9 mouse cellular contexts compared by ENCODE assay signal in the genomic region with DNA sequence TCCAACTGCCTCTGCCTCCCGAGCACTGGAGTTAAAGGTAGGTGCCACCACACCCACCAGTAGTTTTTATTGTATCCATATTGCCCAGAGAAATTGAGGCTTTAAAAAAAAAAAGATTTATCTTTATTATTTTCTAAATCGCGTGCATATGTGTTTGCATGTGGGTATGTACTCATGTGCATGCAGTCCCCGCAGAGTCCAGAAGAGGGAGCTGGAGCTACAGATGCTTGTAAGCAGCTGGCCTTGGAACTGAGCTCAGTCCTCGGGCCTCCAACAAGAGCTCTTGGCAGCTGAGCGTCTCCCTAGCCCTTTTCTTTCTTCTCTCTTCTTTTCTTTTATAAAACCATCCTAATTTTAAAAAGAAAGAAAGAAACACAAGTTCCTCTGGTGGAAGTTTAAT. TPM values are rescaled to one million over a fixed set of nuclear protein-coding genes. Genes with fewer than 3 reads are reported as not detected.
A peak's percentile ranks its signal among the peaks of the same experiment; 100 is the strongest.
DNase-seq lines count a peak whose midpoint lies in the region; ATAC-seq and TF ChIP-seq lines count a peak whose summit lies in the region.
"Had no signal": no experiment of that assay in that cellular context is flagged by ENCODE, and none has a peak within 500 bp of the region (broad histone marks: within the 10 kb centered on the region; RNA-seq: fewer than 3 reads in every experiment).

No protein-coding gene starts in this region.

- peak; percentile 46 for DNase-seq in forebrain, postnatal 0 days
- no peak for DNase-seq in forebrain, embryonic 14.5 days (ENCODE audit: low spot score)
- peak; percentile 49 for DNase-seq in liver, adult 2 months (ENCODE audit: extremely low read depth, low read depth, low spot score)
- DNase-seq in ZHBTc4 (ENCODE audit: low read depth, low spot score): peak; percentile 91
- DNase-seq in thymus, adult 18-20 months: no peak
- DNase-seq in ovary, postnatal 14 days (ENCODE audit: low spot score): no peak

- no peaks in the 10 kb centered on the region for H3K27me3 ChIP-seq in forebrain, postnatal 0 days (ENCODE audit: insufficient read depth, low read length)
- no peaks in the 10 kb centered on the region for H3K27me3 ChIP-seq in forebrain, embryonic 14.5 days (replicated peaks; ENCODE audit: control insufficient read depth, insufficient read depth, low read length)
- no peaks in the 10 kb centered on the region for H3K27me3 ChIP-seq in liver, adult 2 months (ENCODE audit: control insufficient read depth, insufficient read depth, low read length)
- H3K27me3 ChIP-seq in liver, embryonic 12.5 days (replicated peaks): peaks cover 12% of the 10 kb centered on the region; the same call in 1 of the 2 replicates

- peak; percentile 55 for TF ChIP-seq CTCF in forebrain, postnatal 0 days (IDR thresholded peaks at IDR 0.05; ENCODE audit: low read depth)
- TF ChIP-seq CTCF in liver, adult 2 months (IDR thresholded peaks at IDR 0.05; ENCODE audit: low read depth, low read length): peak; percentile 48; the same call in 1 of the 2 replicates

- ATAC-seq in forebrain, postnatal 0 days: no peak
- ATAC-seq in forebrain, embryonic 14.5 days: no peak
- no peak for ATAC-seq in liver, embryonic 12.5 days
- 0 out of 2 replicates have a peak, but pooled peaks have one; percentile 44 for ATAC-seq in megakaryocyte progenitor cell, adult 5-6 weeks (replicated peaks; ENCODE audit: poor library complexity)

- H3K4me2 ChIP-seq in forebrain, postnatal 0 days (ENCODE audit: low read depth): no peak overlapping the region
- no peak overlapping the region for H3K4me2 ChIP-seq in forebrain, embryonic 14.5 days (ENCODE audit: low read length)
- H3K4me2 ChIP-seq in liver, embryonic 12.5 days: no peak overlapping the region

- H3K4me3 ChIP-seq in forebrain, postnatal 0 days (ENCODE audit: low read depth, low read length): no peak overlapping the region
- H3K4me3 ChIP-seq in forebrain, embryonic 14.5 days (ENCODE audit: low read depth, low read length): no peak overlapping the region
- no peak overlapping the region for H3K4me3 ChIP-seq in liver, adult 2 months (ENCODE audit: insufficient read depth, low read depth, low read length)
- no peak overlapping the region for H3K4me3 ChIP-seq in liver, embryonic 12.5 days

- H3K4me1 ChIP-seq in forebrain, postnatal 0 days (ENCODE audit: insufficient read depth): no peaks in the 10 kb centered on the region
- no peaks in the 10 kb centered on the region for H3K4me1 ChIP-seq in forebrain, embryonic 14.5 days (ENCODE audit: control insufficient read depth, insufficient read depth, low read length)
- H3K4me1 ChIP-seq in liver, adult 2 months (ENCODE audit: control insufficient read depth, insufficient read depth, low read length): peaks cover 14% of the 10 kb centered on the region
- peaks cover 18% of the 10 kb centered on the region for H3K4me1 ChIP-seq in liver, embryonic 12.5 days

- no peaks in the 10 kb centered on the region for H3K79me2 ChIP-seq in liver, adult 2 months (ENCODE audit: control insufficient read depth, insufficient read depth, low read length)

- H3K9me3 ChIP-seq in forebrain, postnatal 0 days (ENCODE audit: low read length): no peaks in the 10 kb centered on the region
- no peaks in the 10 kb centered on the region for H3K9me3 ChIP-seq in forebrain, embryonic 14.5 days (replicated peaks; ENCODE audit: control insufficient read depth, low read length)
- H3K9me3 ChIP-seq in liver, embryonic 12.5 days (replicated peaks): 0 out of 2 replicates have a peak, but pooled peaks cover 5% of the 10 kb centered on the region

- WGBS in forebrain, postnatal 0 days: 81% methylated on average over 6 of the region's 6 CpGs
- whole genome bisulfite sequencing in forebrain, embryonic 14.5 days: 86% methylated on average over 6 of the region's 6 CpGs
- WGBS in liver, adult 2 months: 86% methylated on average over 6 of the region's 6 CpGs
- 73% methylated on average over 6 of the region's 6 CpGs for WGBS in liver, embryonic 12.5 days (ENCODE audit: insufficient replicate concordance)

- no peak for TF ChIP-seq POLR2A in liver, adult 2 months (IDR thresholded peaks at IDR 0.05; ENCODE audit: extremely low read depth, insufficient read depth, low read length)

- no peak overlapping the region for H3K27ac ChIP-seq in forebrain, postnatal 0 days (ENCODE audit: low read depth, low read length)
- H3K27ac ChIP-seq in forebrain, embryonic 14.5 days (ENCODE audit: low read depth, low read length): no peak overlapping the region
- H3K27ac ChIP-seq in liver, adult 2 months (replicated peaks; ENCODE audit: insufficient read depth, low read depth, low read length): no peak overlapping the region
- no peak overlapping the region for H3K27ac ChIP-seq in liver, embryonic 12.5 days
- H3K27ac ChIP-seq: macrophage had no signal

- no peak overlapping the region for H3K9ac ChIP-seq in forebrain, postnatal 0 days
- no peak overlapping the region for H3K9ac ChIP-seq in forebrain, embryonic 14.5 days (ENCODE audit: low read length)
- H3K9ac ChIP-seq in liver, adult 2 months (ENCODE audit: low read depth, low read length): no peak overlapping the region
- no peak overlapping the region for H3K9ac ChIP-seq in liver, embryonic 12.5 days

- H3K36me3 ChIP-seq in forebrain, postnatal 0 days (ENCODE audit: insufficient read depth): peaks cover under 1% of the 10 kb centered on the region; the same call in 1 of the 2 replicates
- H3K36me3 ChIP-seq in forebrain, embryonic 14.5 days (ENCODE audit: control insufficient read depth, insufficient read depth, low read length): peaks cover 2% of the 10 kb centered on the region
- no peaks in the 10 kb centered on the region for H3K36me3 ChIP-seq in liver, adult 2 months (ENCODE audit: control insufficient read depth, insufficient read depth, low read length)
- peaks cover 6% of the 10 kb centered on the region for H3K36me3 ChIP-seq in liver, embryonic 12.5 days

RNA-seq across cellular contexts. Expression of gene Tubg1, which starts 12.0 kb away (rescaled TPM):
- 35.6 and 43.1 TPM in 2 replicates for total RNA-seq in forebrain, postnatal 0 days (2014; rRNA removed)
- 64.8 and 66.6 TPM in 2 replicates for polyA plus RNA-seq in forebrain, postnatal 0 days (2015; fragmentation: Nextera tagmentation; extraction: Ambion mirVana)
- 84.9 and 87.8 TPM in 2 replicates for polyA plus RNA-seq in forebrain, embryonic 14.5 days (2014; fragmentation: Nextera tagmentation; extraction: Ambion mirVana)
- total RNA-seq in liver, adult 2 months (2014; rRNA removed): 7.6 and 9.2 TPM in 2 replicates
- 11.9 and 17.6 TPM in 2 replicates for polyA plus RNA-seq in liver, adult 2 months (2012; rRNA removed)
- 55.2 and 59.6 TPM in 2 replicates for polyA plus RNA-seq in liver, embryonic 12.5 days (2016; fragmentation: Nextera tagmentation; extraction: Ambion mirVana)
- total RNA-seq in megakaryocyte progenitor cell, adult 5-6 weeks (2015): 20.7 and 21.2 TPM in 2 replicates
- total RNA-seq in megakaryocyte progenitor cell, adult 5-6 weeks (2017): 41.4 and 43.3 TPM in 2 replicates

RNA-seq across cellular contexts. Expression of gene Retreg3, which starts 12.0 kb away (rescaled TPM):
- total RNA-seq in forebrain, postnatal 0 days (2014; rRNA removed): 53.3 and 59.0 TPM in 2 replicates
- polyA plus RNA-seq in forebrain, postnatal 0 days (2015; fragmentation: Nextera tagmentation; extraction: Ambion mirVana): 21.0 and 23.2 TPM in 2 replicates
- polyA plus RNA-seq in forebrain, embryonic 14.5 days (2014; fragmentation: Nextera tagmentation; extraction: Ambion mirVana): 14.0 and 14.4 TPM in 2 replicates
- 46.2 and 46.3 TPM in 2 replicates for total RNA-seq in liver, adult 2 months (2014; rRNA removed)
- 61.2 and 61.5 TPM in 2 replicates for polyA plus RNA-seq in liver, adult 2 months (2012; rRNA removed)
- 12.7 and 13.0 TPM in 2 replicates for polyA plus RNA-seq in liver, embryonic 12.5 days (2016; fragmentation: Nextera tagmentation; extraction: Ambion mirVana)
- total RNA-seq in megakaryocyte progenitor cell, adult 5-6 weeks (2015): 7.3 and 8.1 TPM in 2 replicates
- total RNA-seq in megakaryocyte progenitor cell, adult 5-6 weeks (2017): 24.0 and 25.7 TPM in 2 replicates

RNA-seq across cellular contexts. Expression of gene Tubg2, which starts 24.0 kb away (rescaled TPM):
- 23.2 and 28.6 TPM in 2 replicates for total RNA-seq in forebrain, postnatal 0 days (2014; rRNA removed)
- 59.9 and 69.7 TPM in 2 replicates for polyA plus RNA-seq in forebrain, postnatal 0 days (2015; fragmentation: Nextera tagmentation; extraction: Ambion mirVana)
- polyA plus RNA-seq in forebrain, embryonic 14.5 days (2014; fragmentation: Nextera tagmentation; extraction: Ambion mirVana): 27.4 and 31.9 TPM in 2 replicates
- not detected in 2 replicates for total RNA-seq in liver, adult 2 months (2014; rRNA removed)
- 0.10 and 0.17 TPM in 2 replicates for polyA plus RNA-seq in liver, adult 2 months (2012; rRNA removed)
- 0.57 and 0.62 TPM in 2 replicates for polyA plus RNA-seq in liver, embryonic 12.5 days (2016; fragmentation: Nextera tagmentation; extraction: Ambion mirVana)
- not detected in 2 replicates for total RNA-seq in megakaryocyte progenitor cell, adult 5-6 weeks (2015)
- total RNA-seq in megakaryocyte progenitor cell, adult 5-6 weeks (2017): not detected in 2 replicates

RNA-seq across cellular contexts. Expression of gene Psmc3ip, which starts 36.5 kb away (rescaled TPM):
- total RNA-seq in forebrain, postnatal 0 days (2014; rRNA removed): 9.5 and 13.8 TPM in 2 replicates
- 19.2 and 25.7 TPM in 2 replicates for polyA plus RNA-seq in forebrain, postnatal 0 days (2015; fragmentation: Nextera tagmentation; extraction: Ambion mirVana)
- 39.8 and 54.3 TPM in 2 replicates for polyA plus RNA-seq in forebrain, embryonic 14.5 days (2014; fragmentation: Nextera tagmentation; extraction: Ambion mirVana)
- total RNA-seq in liver, adult 2 months (2014; rRNA removed): 0.55 and 0.67 TPM in 2 replicates
- polyA plus RNA-seq in liver, adult 2 months (2012; rRNA removed): 0.20 and 0.39 TPM in 2 replicates
- 28.2 and 28.3 TPM in 2 replicates for polyA plus RNA-seq in liver, embryonic 12.5 days (2016; fragmentation: Nextera tagmentation; extraction: Ambion mirVana)
- total RNA-seq in megakaryocyte progenitor cell, adult 5-6 weeks (2015): 32.7 and 40.2 TPM in 2 replicates
- 58.6 and 67.8 TPM in 2 replicates for total RNA-seq in megakaryocyte progenitor cell, adult 5-6 weeks (2017)

RNA-seq across cellular contexts. Expression of gene Cntnap1, which starts 38.6 kb away (rescaled TPM):
- total RNA-seq in forebrain, postnatal 0 days (2014; rRNA removed): 3.0 and 3.5 TPM in 2 replicates
- polyA plus RNA-seq in forebrain, postnatal 0 days (2015; fragmentation: Nextera tagmentation; extraction: Ambion mirVana): 0.35 and 1.1 TPM in 2 replicates
- 0.39 and 0.48 TPM in 2 replicates for polyA plus RNA-seq in forebrain, embryonic 14.5 days (2014; fragmentation: Nextera tagmentation; extraction: Ambion mirVana)
- total RNA-seq in liver, adult 2 months (2014; rRNA removed): 0.40 and 0.46 TPM in 2 replicates
- polyA plus RNA-seq in liver, adult 2 months (2012; rRNA removed): 0.87 and 0.88 TPM in 2 replicates
- polyA plus RNA-seq in liver, embryonic 12.5 days (2016; fragmentation: Nextera tagmentation; extraction: Ambion mirVana): 0.17 and 0.26 TPM in 2 replicates
- 0.51 and 0.77 TPM in 2 replicates for total RNA-seq in megakaryocyte progenitor cell, adult 5-6 weeks (2015)
- total RNA-seq in megakaryocyte progenitor cell, adult 5-6 weeks (2017): 0.34 and 0.87 TPM in 2 replicates

Comparison
In these comparisons a context has a peak if more than half of its experiments do, and no peak if none do; other contexts are left out.
1. DNase-seq: peak in forebrain, postnatal 0 days (single experiment), liver, adult 2 months (single experiment) and ZHBTc4 (single experiment); none in forebrain, embryonic 14.5 days (single experiment), thymus, adult 18-20 months (0 of 2) and ovary, postnatal 14 days (single experiment).
2. RNA of gene Tubg2, which starts 24.0 kb away (polyA plus RNA-seq): 59.9 to 69.7 TPM in forebrain, postnatal 0 days and 27.4 to 31.9 TPM in forebrain, embryonic 14.5 days; 0.57 to 0.62 TPM in liver, embryonic 12.5 days and 0.10 to 0.17 TPM in liver, adult 2 months; every median in the first group is over 10 times any median in the second.